Mouse (Mus musculus) spleen, adult 2 months (tissue): ENCODE measurements around the gene Cks2. TPM values are rescaled to one million over a fixed set of nuclear protein-coding genes. Genes with fewer than 3 reads are reported as not detected.

Experiments
- DNase-seq, 2 experiments: peaks; one replicate each; pipeline versions ENCODE4 v3.0.0 to v3.0.0-alpha.2; 2012 to 2021; ENCODE audit warnings: low spot score in 2 of 2, low read depth in 1 of 2
- H3K27ac ChIP-seq: fragments of 200-500 bp; 2 replicates; pipeline ENCODE4 v1.5.1; 2012; ENCODE audit warnings: low read length, inconsistent platforms; ENCODE audit not compliant: insufficient read depth
- H3K27me3 ChIP-seq: fragments of 200-500 bp; 2 replicates; pipeline ENCODE4 v1.6.1; 2012; ENCODE audit warnings: mild to moderate bottlenecking, moderate library complexity, low read length, inconsistent platforms; ENCODE audit not compliant: control insufficient read depth, insufficient read depth
- H3K36me3 ChIP-seq: fragments of 200-500 bp; 2 replicates; pipeline ENCODE4 v1.6.1; 2012; ENCODE audit warnings: mild to moderate bottlenecking, low read length, inconsistent platforms; ENCODE audit not compliant: control insufficient read depth, insufficient read depth
- H3K4me1 ChIP-seq: fragments of 200-500 bp; 2 replicates; pipeline ENCODE4 v1.6.1; 2011; ENCODE audit warnings: inconsistent platforms; ENCODE audit not compliant: control insufficient read depth, insufficient read depth, insufficient read length
- H3K4me3 ChIP-seq: fragments of 200-500 bp; 2 replicates; pipeline ENCODE4 v1.5.1; 2011; ENCODE audit warnings: mild to moderate bottlenecking, inconsistent platforms; ENCODE audit not compliant: insufficient read depth, insufficient read length; ENCODE audit errors: extremely low read depth
- CTCF ChIP-seq: fragments of 200-500 bp; IDR thresholded peaks from 2 replicates; pipeline ENCODE4 v1.5.1; 2011; ENCODE audit warnings: mild to moderate bottlenecking, inconsistent platforms; ENCODE audit not compliant: insufficient read depth, insufficient read length, insufficient replicate concordance; ENCODE audit errors: extremely low read depth
- POLR2A ChIP-seq: fragments of 200-500 bp; IDR thresholded peaks from 2 replicates; pipeline ENCODE4 v1.6.1; 2011; ENCODE audit warnings: low read depth, low read length, inconsistent platforms
- WGBS: fragments of 180-500 bp; shearing (Covaris S2); methylation state at CpG from one replicate; pipeline ENCODE4 v1.1.7; 2018; 5-methylcytosine and 5-hydroxymethylcytosine counted together
- polyA plus RNA-seq: library from polyadenylated mRNA; depleted of rRNA; stranded (reverse); fragments of >200 nt; gene quantifications from 2 replicates; pipeline ENCODE4 v1.2.3, GENCODE M21; 2012; rRNA removed

The Cks2 gene
- polyA plus RNA-seq: 14.0 and 16.7 TPM in 2 replicates

GRCm38 (mm10) chr13:51644829-51645789, at the start of gene Cks2:
TSS of gene Cks2 (plus strand) at chr13:51645232.
- Histone ChIP-seq H3K27ac (peak within 1 kb of the TSS; percentile 87), H3K4me1 (peaks cover 2% of the 10 kb centered on the region; the same call in 1 of the 2 replicates), H3K27me3 (no peaks in the 10 kb centered on the region), H3K4me3 (peak within 1 kb of the TSS; percentile 79), H3K36me3 (no peaks in the 10 kb centered on the region)
- TF ChIP-seq CTCF: no peak
- TF ChIP-seq POLR2A: peak; percentile 48
- peak; percentile 97 for DNase-seq
- WGBS: under 1% methylated on average over 83 of the region's 83 CpGs

DNA sequence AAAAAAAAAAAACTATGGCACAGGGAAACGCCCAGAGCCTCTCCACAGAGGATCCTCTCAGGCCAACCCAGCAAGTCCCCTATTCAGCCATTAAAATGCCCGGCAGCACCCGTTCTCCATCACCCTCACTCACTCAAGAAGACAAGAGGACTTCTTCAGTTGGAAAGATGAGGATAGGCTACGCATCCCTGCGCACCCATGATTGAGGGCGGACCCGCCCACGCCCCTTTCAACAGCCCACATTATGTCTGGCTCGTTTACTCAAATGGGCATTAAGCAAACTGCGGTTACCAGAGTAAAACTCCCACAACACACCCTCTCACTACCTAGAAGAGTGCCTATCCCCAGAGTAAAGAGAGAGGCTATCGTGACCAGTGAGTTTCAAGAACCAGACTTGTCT, 49.6 kb upstream of the Cks2 start:
- 0 out of 2 replicates have a peak, but pooled peaks cover 2% of the 10 kb centered on the region for H3K4me1 ChIP-seq
- H3K4me3 ChIP-seq: no peak overlapping the region
- no peaks in the 10 kb centered on the region for H3K27me3 ChIP-seq
- no peak for TF ChIP-seq POLR2A
- TF ChIP-seq CTCF: no peak
- no peak overlapping the region for H3K27ac ChIP-seq
- no peaks in the 10 kb centered on the region for H3K36me3 ChIP-seq
- no peak for DNase-seq
- 60% methylated on average over 11 of the region's 11 CpGs for WGBS

- TF ChIP-seq CTCF (no peak), POLR2A (no peak)
- no peak overlapping the region for H3K4me3 ChIP-seq
- H3K27ac ChIP-seq: no peak overlapping the region
- H3K27me3 ChIP-seq: no peaks in the 10 kb centered on the region
- peak in 1 of 2 experiments; percentile 9 for DNase-seq
- H3K4me1 ChIP-seq: 0 out of 2 replicates have a peak, but pooled peaks cover 2% of the 10 kb centered on the region
- WGBS: 4% methylated on average over 2 of the region's 2 CpGs
- H3K36me3 ChIP-seq: no peaks in the 10 kb centered on the region
Observed at GRCm38 (mm10) chr13:51598063-51598462, 47.0 kb upstream of the Cks2 start.

DNA sequence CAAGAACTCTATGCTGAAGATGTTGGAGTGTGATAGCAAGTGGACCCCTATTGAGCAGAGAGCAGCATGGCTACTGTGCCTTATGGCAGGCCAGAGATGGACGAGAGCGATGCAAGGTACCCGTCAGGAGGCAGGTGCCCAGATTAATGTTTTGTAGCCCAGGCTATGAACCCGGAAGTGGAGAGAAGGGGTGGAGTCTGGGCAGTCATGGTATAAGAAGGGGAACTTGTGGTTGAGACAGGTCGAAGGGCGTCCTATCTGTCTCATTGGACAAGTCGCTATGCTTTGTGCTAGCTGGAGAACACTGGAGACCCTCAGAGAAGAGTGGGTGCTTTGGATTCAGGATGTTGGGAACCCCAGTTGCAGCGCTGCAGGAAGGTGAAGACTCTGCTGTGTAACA, 44.9 kb upstream of the Cks2 start:
- H3K4me3 ChIP-seq: no peak overlapping the region
- 57% methylated on average over 8 of the region's 8 CpGs for WGBS
- DNase-seq: no peak
- no peaks in the 10 kb centered on the region for H3K4me1 ChIP-seq
- H3K27ac ChIP-seq: no peak overlapping the region
- H3K27me3 ChIP-seq: no peaks in the 10 kb centered on the region
- TF ChIP-seq CTCF (no peak), POLR2A (no peak)
- H3K36me3 ChIP-seq: no peaks in the 10 kb centered on the region

- no peak for TF ChIP-seq CTCF
- no peak for TF ChIP-seq POLR2A
- H3K4me1 ChIP-seq: no peaks in the 10 kb centered on the region
- no peak overlapping the region for H3K4me3 ChIP-seq
- no peak overlapping the region for H3K27ac ChIP-seq
- no peak for DNase-seq
- H3K27me3 ChIP-seq: no peaks in the 10 kb centered on the region
- H3K36me3 ChIP-seq: no peaks in the 10 kb centered on the region
- WGBS: 81% methylated on average over 8 of the region's 8 CpGs
Observed at GRCm38 (mm10) chr13:51602764-51603163, 42.3 kb upstream of the Cks2 start.

GRCm38 (mm10) chr13:51603221-51603893, 41.7 kb upstream of the Cks2 start:
- DNase-seq: no peak
- Histone ChIP-seq H3K36me3 (no peaks in the 10 kb centered on the region), H3K27ac (no peak overlapping the region), H3K4me3 (no peak overlapping the region), H3K27me3 (no peaks in the 10 kb centered on the region), H3K4me1 (no peaks in the 10 kb centered on the region)
- WGBS: 59% methylated on average over 16 of the region's 16 CpGs
- TF ChIP-seq POLR2A: no peak
- no peak for TF ChIP-seq CTCF
